Mouse (Mus musculus) brown adipose tissue, adult 24 weeks (tissue): ENCODE results near the gene Nup62. TPM values are rescaled to one million over a fixed set of nuclear protein-coding genes. Genes with fewer than 3 reads are reported as not detected.
"Not testable (repeated sequence)": the region's sequence is repeated elsewhere in the genome, so short reads cannot be mapped to it uniquely, and the experiment has no call there.

ENCODE experiments used
- H3K27ac ChIP-seq: fragments of 200-500 bp; replicated peaks from 2 replicates; pipeline ENCODE4 v1.5.1; 2012; ENCODE audit warnings: low read depth, mild to moderate bottlenecking, low read length
- H3K4me1 ChIP-seq: fragments of 200-500 bp; 2 replicates; pipeline ENCODE4 v1.6.1; 2012; ENCODE audit warnings: low read length, mixed read lengths; ENCODE audit not compliant: control insufficient read depth, insufficient read depth, insufficient read length
- H3K4me3 ChIP-seq: fragments of 200-500 bp; 2 replicates; pipeline ENCODE4 v1.5.1; 2012; ENCODE audit warnings: low read depth, mild to moderate bottlenecking, low read length, moderate library complexity; ENCODE audit not compliant: insufficient read depth
- polyA plus RNA-seq: library from polyadenylated mRNA; stranded (reverse); fragments of >200 nt; gene quantifications from 2 replicates; pipeline ENCODE4 v1.2.4, GENCODE M21; 2012; ENCODE audit not compliant: missing spikeins, insufficient read depth, insufficient read length

Gene Nup62
- polyA plus RNA-seq, 1 experiment = 8.2 TPM

DNA sequence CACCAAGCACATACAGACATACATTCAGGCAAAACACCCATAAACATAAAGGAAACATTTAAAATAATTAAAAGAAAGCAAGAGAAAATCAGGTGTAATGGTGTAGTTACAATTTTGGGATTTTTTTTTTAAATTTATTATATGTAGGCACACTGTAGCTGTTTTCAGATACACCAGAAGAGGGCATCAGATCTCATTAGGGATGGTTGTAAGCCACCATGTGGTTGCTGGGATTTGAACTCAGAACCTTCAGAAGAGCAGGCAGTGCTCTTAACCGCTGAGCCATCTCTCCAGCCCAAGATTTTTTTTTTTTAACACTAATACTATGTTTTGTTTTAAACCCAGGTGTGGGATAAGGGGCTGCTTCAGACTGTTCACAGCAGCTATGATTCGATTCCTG is 55.9 kb downstream of the Nup62 start:
- not testable (repeated sequence) for H3K4me3 ChIP-seq, H3K27ac ChIP-seq
- H3K4me1 ChIP-seq = peaks cover 14% of the 10 kb centered on the region

DNA sequence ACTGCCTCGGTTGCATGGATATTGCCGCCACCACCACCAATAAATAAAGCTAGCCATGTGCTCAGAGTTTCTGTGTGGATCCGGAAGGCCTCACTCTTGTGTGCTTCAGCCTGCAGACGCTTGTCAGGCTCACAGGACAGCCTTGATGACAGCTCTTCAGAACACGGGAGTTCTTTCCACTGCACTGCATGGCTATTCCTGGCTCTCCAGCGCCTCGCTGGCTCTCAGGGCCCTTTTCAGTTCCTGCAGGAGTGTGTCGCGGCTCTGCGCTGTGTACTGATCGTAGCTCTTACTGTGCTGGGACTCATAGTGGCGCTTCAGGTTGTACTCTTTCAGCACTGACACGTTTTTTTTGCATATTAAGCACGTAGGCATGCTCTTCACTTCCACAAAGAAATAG is 61.9 kb downstream of the Nup62 start:
- H3K27ac ChIP-seq = no peak overlapping the region
- no peak overlapping the region for H3K4me3 ChIP-seq
- no peaks in the 10 kb centered on the region for H3K4me1 ChIP-seq

Other genes starting within 250 kb of the Nup62 start
- gene Napsa, start 243.7 kb upstream of the Nup62 start, polyA plus RNA-seq = 0.96 TPM in 1 of 2 replicates, not detected in the other
- 0.83 TPM in 1 of 2 replicates, not detected in the other for gene Kcnc3, start 225.4 kb upstream of the Nup62 start, polyA plus RNA-seq
- 6.8 and 7.3 TPM in 2 replicates for gene Myh14, start 145.2 kb upstream of the Nup62 start, polyA plus RNA-seq
- gene Izumo2, start 107.3 kb upstream of the Nup62 start, polyA plus RNA-seq = not detected in 2 replicates
- 10.9 and 19.7 TPM in 2 replicates for gene Vrk3, start 67.7 kb upstream of the Nup62 start, polyA plus RNA-seq
- gene Zfp473, start 65.0 kb upstream of the Nup62 start, polyA plus RNA-seq = not detected in 2 replicates
- gene Il4i1, start 299 bp downstream of the Nup62 start, polyA plus RNA-seq = 0.54 and 1.2 TPM in 2 replicates
- 252 and 500 TPM in 2 replicates for gene Atf5, start 570 bp downstream of the Nup62 start, polyA plus RNA-seq
- 42.8 and 49.8 TPM in 2 replicates for gene Akt1s1, start 32.9 kb downstream of the Nup62 start, polyA plus RNA-seq
- gene Tbc1d17, start 33.0 kb downstream of the Nup62 start, polyA plus RNA-seq = 24.5 and 28.2 TPM in 2 replicates
- 15.7 and 20.2 TPM in 2 replicates for gene Pnkp, start 41.1 kb downstream of the Nup62 start, polyA plus RNA-seq
- 68.5 and 73.6 TPM in 2 replicates for gene Ptov1, start 53.7 kb downstream of the Nup62 start, polyA plus RNA-seq
- gene Med25, start 76.6 kb downstream of the Nup62 start, polyA plus RNA-seq = 21.6 and 21.8 TPM in 2 replicates
- gene Fuz, start 80.0 kb downstream of the Nup62 start, polyA plus RNA-seq = 12.7 and 17.1 TPM in 2 replicates
- gene Ap2a1, start 113.4 kb downstream of the Nup62 start, polyA plus RNA-seq = 21.5 and 23.0 TPM in 2 replicates
- gene Tsks, start 127.1 kb downstream of the Nup62 start, polyA plus RNA-seq = not detected in 2 replicates
- 0.58 and 0.75 TPM in 2 replicates for gene Cpt1c, start 158.8 kb downstream of the Nup62 start, polyA plus RNA-seq
- 47.1 and 73.7 TPM in 2 replicates for gene Prmt1, start 170.5 kb downstream of the Nup62 start, polyA plus RNA-seq
- 40.8 and 41.4 TPM in 2 replicates for gene Irf3, start 181.6 kb downstream of the Nup62 start, polyA plus RNA-seq
- 8.9 and 9.1 TPM in 2 replicates for gene Bcl2l12, start 182.6 kb downstream of the Nup62 start, polyA plus RNA-seq
- gene Scaf1, start 200.3 kb downstream of the Nup62 start, polyA plus RNA-seq = 26.3 and 27.5 TPM in 2 replicates
- 76.5 and 82.6 TPM in 2 replicates for gene Rras, start 201.9 kb downstream of the Nup62 start, polyA plus RNA-seq
- gene Prr12, start 236.8 kb downstream of the Nup62 start, polyA plus RNA-seq = 4.8 and 5.4 TPM in 2 replicates
- gene Nosip, start 246.3 kb downstream of the Nup62 start, polyA plus RNA-seq = 24.3 and 26.8 TPM in 2 replicates
- 17.2 and 33.8 TPM in 2 replicates for gene Prrg2, start 246.6 kb downstream of the Nup62 start, polyA plus RNA-seq